Mouse (Mus musculus): ENCODE measurements around the gene Klrg2. TPM values are rescaled to one million over a fixed set of nuclear protein-coding genes. Genes with fewer than 3 reads are reported as not detected.

Gene Klrg2
- polyA plus RNA-seq, 1 experiment from 2014 or later = 0.14 TPM

Other genes starting within 250 kb of the Klrg2 start
- 10.1 and 15.1 TPM in 2 replicates for gene Ubn2, start 203.3 kb downstream of the Klrg2 start, polyA plus RNA-seq (2014; fragmentation: Nextera tagmentation; extraction: Ambion mirVana)
- 189 and 195 TPM in 2 replicates for gene Fmc1, start 103.7 kb downstream of the Klrg2 start, polyA plus RNA-seq (2014; fragmentation: Nextera tagmentation; extraction: Ambion mirVana)
- gene Luc7l2, start 85.9 kb downstream of the Klrg2 start, polyA plus RNA-seq (2014; fragmentation: Nextera tagmentation; extraction: Ambion mirVana) = 29.9 and 43.1 TPM in 2 replicates
- gene Clec2l, start 25.8 kb upstream of the Klrg2 start, polyA plus RNA-seq (2014; fragmentation: Nextera tagmentation; extraction: Ambion mirVana) = 0.80 and 1.1 TPM in 2 replicates
- 1.7 and 2.4 TPM in 2 replicates for gene Tbxas1, start 238.2 kb upstream of the Klrg2 start, polyA plus RNA-seq (2014; fragmentation: Nextera tagmentation; extraction: Ambion mirVana)
- gene Hipk2, start 238.9 kb upstream of the Klrg2 start, polyA plus RNA-seq (2014; fragmentation: Nextera tagmentation; extraction: Ambion mirVana) = 15.1 and 18.9 TPM in 2 replicates

Data from heart, embryonic 11.5 days (tissue).